Mouse (Mus musculus): ENCODE data around the gene BC052040.

Gene BC052040

GRCm38 (mm10) chr2:115602116-115602515 is 20.6 kb downstream of the BC052040 start:
- DNase-seq, result no peak

- DNase-seq, result no peak
Observed at GRCm38 (mm10) chr2:115604132-115604531, 22.6 kb downstream of the BC052040 start.

GRCm38 (mm10) chr2:115605829-115606336 is 24.4 kb downstream of the BC052040 start:
- no peak for DNase-seq

GRCm38 (mm10) chr2:115609020-115609419 is 27.5 kb downstream of the BC052040 start:
- no peak for DNase-seq

GRCm38 (mm10) chr2:115610092-115610491 is 28.6 kb downstream of the BC052040 start:
- no peak for DNase-seq

GRCm38 (mm10) chr2:115610503-115610902 is 29.0 kb downstream of the BC052040 start:
- DNase-seq, result no peak

GRCm38 (mm10) chr2:115613830-115614520 is 32.5 kb downstream of the BC052040 start:
- DNase-seq, result no peak

GRCm38 (mm10) chr2:115628471-115628870 is 47.0 kb downstream of the BC052040 start:
- no peak for DNase-seq

GRCm38 (mm10) chr2:115631031-115631434 is 49.5 kb downstream of the BC052040 start:
- no peak for DNase-seq

GRCm38 (mm10) chr2:115631826-115632225 is 50.3 kb downstream of the BC052040 start:
- DNase-seq, result no peak

- DNase-seq, result no peak
Observed at GRCm38 (mm10) chr2:115650203-115650602, 68.7 kb downstream of the BC052040 start.

GRCm38 (mm10) chr2:115659712-115660111 is 78.2 kb downstream of the BC052040 start:
- DNase-seq, result no peak

- DNase-seq, result no peak
Observed at GRCm38 (mm10) chr2:115660213-115661120, 79.0 kb downstream of the BC052040 start.

GRCm38 (mm10) chr2:115667516-115667915 is 86.0 kb downstream of the BC052040 start:
- DNase-seq, result no peak

GRCm38 (mm10) chr2:115673054-115673660 is 91.6 kb downstream of the BC052040 start:
- DNase-seq, result no peak

GRCm38 (mm10) chr2:115678786-115679185 is 97.3 kb downstream of the BC052040 start:
- no peak for DNase-seq

GRCm38 (mm10) chr2:115685250-115685649 is 103.7 kb downstream of the BC052040 start:
- DNase-seq, result no peak

- DNase-seq, result no peak
Observed at GRCm38 (mm10) chr2:115687612-115688011, 106.1 kb downstream of the BC052040 start.

GRCm38 (mm10) chr2:115688282-115688681 is 106.8 kb downstream of the BC052040 start:
- no peak for DNase-seq

GRCm38 (mm10) chr2:115693841-115694240 is 112.3 kb downstream of the BC052040 start:
- no peak for DNase-seq

GRCm38 (mm10) chr2:115694386-115694785 is 112.9 kb downstream of the BC052040 start:
- DNase-seq, result no peak

GRCm38 (mm10) chr2:115699032-115699431 is 117.5 kb downstream of the BC052040 start:
- no peak for DNase-seq

GRCm38 (mm10) chr2:115702610-115703009 is 121.1 kb downstream of the BC052040 start:
- DNase-seq, result no peak
